Mouse (Mus musculus) cortical plate, adult 2 months (tissue): ENCODE data around the gene Fam184b. TPM values are rescaled to one million over a fixed set of nuclear protein-coding genes. Genes with fewer than 3 reads are reported as not detected.

Source experiments
- H3K27ac ChIP-seq: fragments of 200-500 bp; 2 replicates; pipeline ENCODE4 v1.5.1; 2012; ENCODE audit warnings: low read length, control low read depth, inconsistent platforms; ENCODE audit not compliant: insufficient read depth
- H3K4me1 ChIP-seq: fragments of 200-500 bp; 2 replicates; pipeline ENCODE4 v1.6.1; 2011; ENCODE audit warnings: low read length; ENCODE audit not compliant: control insufficient read depth, insufficient read depth
- H3K4me3 ChIP-seq: fragments of 200-500 bp; 2 replicates; pipeline ENCODE4 v1.5.1; 2011; ENCODE audit warnings: mild to moderate bottlenecking, low read length, control low read depth; ENCODE audit not compliant: insufficient read depth
- CTCF ChIP-seq: fragments of 200-500 bp; IDR thresholded peaks from 2 replicates; pipeline ENCODE4 v1.5.1; 2011; ENCODE audit warnings: mild to moderate bottlenecking, control low read depth, low read length; ENCODE audit not compliant: insufficient read depth; ENCODE audit errors: extremely low read depth
- POLR2A ChIP-seq: fragments of 200-500 bp; IDR thresholded peaks from 2 replicates; pipeline ENCODE4 v1.6.1; 2011; ENCODE audit warnings: mild to moderate bottlenecking, low read length, control low read depth; ENCODE audit not compliant: insufficient read depth; ENCODE audit errors: extremely low read depth
- polyA plus RNA-seq: library from polyadenylated mRNA; depleted of rRNA; stranded (reverse); fragments of >200 nt; gene quantifications from 2 replicates; pipeline ENCODE4 v1.2.3, GENCODE M21; 2012; rRNA removed

The Fam184b gene
- polyA plus RNA-seq, 1 experiment = 5.8 TPM

DNA sequence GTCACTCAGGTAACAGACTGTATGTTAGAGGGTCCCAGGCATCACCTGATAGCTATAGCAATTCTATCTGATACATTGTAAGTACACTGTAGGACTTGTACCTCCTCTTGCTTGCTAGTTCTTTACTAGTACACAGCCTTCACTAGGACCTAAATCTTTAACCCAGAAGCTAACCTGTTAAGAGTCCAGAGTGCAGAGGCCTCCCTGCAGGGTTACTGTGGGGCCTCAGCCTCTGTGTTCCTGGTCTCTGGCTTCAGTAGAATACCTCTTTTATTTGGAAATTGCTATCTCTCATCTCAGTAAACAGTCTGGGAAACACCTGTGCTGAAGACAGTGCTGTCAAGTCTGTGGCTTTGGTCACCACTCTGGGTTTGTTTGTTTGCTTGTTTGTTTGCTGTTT, 143.4 kb downstream of the Fam184b start:
- H3K4me3 ChIP-seq = no peak overlapping the region
- H3K4me1 ChIP-seq = no peaks in the 10 kb centered on the region
- TF ChIP-seq CTCF (no peak), POLR2A (no peak)
- no peak overlapping the region for H3K27ac ChIP-seq

DNA sequence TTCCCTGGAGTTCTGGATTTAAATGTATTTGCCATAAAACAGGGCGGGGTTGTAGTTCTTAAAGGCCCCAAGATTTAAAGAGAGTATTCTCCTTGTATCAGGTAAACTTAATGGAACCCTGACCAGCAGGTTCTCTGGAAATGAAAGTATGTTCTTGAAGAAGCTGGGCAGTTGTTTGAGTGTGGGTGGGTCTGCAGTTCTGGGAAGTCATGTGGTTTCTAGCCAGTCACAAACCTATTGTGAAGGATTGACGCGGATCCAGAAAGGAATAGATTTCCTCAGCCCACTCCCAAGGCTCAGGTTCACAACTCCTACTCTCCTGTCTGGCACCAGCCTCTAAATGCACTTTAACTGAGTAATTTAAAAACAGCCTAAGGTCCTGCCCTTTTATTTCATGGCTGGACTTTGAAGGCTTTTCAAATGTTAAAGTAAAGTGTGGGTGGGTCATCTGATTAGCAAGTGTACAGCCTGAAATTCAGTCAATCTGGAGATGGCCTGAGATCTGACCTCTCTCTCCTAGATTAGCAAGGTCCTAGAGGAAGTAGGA, 143.9 kb downstream of the Fam184b start:
- Histone ChIP-seq H3K4me1 (no peaks in the 10 kb centered on the region), H3K27ac (no peak overlapping the region), H3K4me3 (no peak overlapping the region)
- TF ChIP-seq CTCF = no peak
- TF ChIP-seq POLR2A = no peak

DNA sequence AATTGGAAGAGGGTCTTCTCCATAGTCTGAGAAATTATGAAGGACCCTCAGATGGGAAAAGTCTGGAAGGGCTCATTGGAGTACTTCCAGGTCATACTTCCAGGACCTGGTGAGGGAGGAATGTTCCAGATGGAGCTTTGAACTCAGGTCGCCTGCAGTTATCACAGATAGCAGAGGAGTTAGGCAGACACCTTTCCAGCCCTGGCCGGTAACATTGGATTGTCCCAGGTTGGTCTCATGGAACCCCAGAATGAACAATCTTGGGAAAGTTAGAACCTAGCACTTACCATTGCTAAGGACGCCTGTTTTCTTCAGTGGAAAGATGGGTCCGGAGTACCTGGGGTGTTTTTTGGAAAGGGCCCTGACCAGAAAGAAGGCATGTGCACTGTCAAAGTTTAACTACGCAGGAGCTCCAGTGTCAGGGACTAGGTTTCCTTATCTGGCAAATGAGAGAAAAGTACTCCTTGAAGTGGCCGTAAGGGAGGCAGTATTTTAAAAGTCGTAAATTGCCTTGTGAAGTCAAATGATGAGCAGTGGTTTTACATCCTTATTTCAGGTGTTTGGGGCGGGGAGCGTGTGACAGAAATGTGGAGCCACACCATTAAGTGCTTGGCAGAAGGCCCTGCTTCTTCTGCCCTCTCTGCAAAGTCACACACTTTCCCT, 145.2 kb downstream of the Fam184b start:
- H3K4me3 ChIP-seq = peak overlapping the region; percentile 86
- H3K27ac ChIP-seq = no peak overlapping the region
- H3K4me1 ChIP-seq = no peaks in the 10 kb centered on the region
- no peak for TF ChIP-seq POLR2A

DNA sequence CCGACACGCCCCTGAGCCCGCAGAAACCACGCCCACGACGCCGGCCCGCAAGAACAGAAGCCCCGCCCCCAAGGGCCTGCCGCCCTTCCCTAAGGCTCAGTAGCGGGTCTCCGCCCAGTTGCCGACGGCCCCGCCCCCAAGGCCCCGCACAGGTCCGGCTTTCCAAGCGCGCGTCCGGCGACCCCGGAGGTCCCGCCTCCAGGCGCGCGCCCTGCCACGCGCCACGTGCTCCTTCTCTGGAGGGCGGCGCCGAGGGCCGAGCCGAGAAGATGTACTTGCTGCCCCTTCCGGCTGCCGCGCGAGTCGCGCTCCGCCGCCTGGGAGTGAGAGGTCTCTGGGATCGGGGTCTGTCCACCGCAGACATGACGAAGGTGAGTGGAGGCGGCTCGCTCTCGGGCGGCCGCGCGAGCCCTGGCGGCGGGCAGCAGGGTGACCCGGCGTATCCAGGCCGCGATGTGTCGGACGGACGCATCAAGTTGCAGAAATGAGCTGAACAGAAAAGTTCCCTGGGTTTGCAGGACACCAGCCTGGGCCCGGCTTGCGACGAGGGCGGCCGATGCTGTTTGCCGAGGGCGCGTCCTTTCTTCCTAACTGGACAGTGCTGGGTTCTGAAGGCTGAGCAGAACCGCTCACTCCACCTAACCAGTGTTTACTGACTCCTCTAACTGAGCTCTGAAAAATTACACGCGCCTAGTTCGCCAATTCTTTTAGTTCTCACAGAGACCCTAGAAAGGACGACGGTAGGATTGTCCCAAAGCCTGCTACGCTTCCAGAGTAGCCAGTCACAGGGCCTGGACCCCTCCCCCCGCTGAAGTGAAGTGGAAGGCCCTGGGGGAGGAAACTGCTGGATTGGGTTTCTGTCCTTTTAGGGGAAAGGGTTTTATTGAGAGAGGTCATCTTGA, 146.0 kb downstream of the Fam184b start, which contains the start of gene Lap3:
Gene Lap3, plus strand, starts transcription at position 184 of the 902 bp plus-strand sequence.
- peak within 1 kb of the TSS; percentile 86 for H3K4me3 ChIP-seq

DNA sequence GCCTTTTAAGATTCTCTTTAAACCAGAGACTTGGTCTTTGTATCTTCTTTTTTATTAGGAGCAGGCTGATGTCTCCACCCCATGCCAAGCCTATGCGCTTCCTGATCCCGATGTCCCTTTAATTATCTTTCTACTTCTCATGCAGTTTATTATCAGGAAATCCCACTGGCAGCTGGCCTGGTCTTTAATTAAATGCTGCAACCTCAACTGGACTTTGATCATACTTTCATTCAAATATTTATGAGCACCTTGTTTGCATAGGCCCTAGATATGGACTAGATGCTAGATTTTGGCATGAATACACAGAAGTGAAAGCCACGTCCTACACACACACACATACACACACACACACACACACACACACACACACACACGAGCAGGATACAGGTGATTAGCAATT, 147.6 kb downstream of the Fam184b start:
- Histone ChIP-seq H3K4me3 (no peak overlapping the region), H3K4me1 (no peaks in the 10 kb centered on the region), H3K27ac (no peak overlapping the region)
- TF ChIP-seq POLR2A = no peak
- TF ChIP-seq CTCF = no peak

More for the DNA sequence above, 146.0 kb downstream of the Fam184b start, which contains the start of gene Lap3:
- H3K4me1 ChIP-seq = no peaks in the 10 kb centered on the region
- peak within 1 kb of the TSS; percentile 82 for H3K27ac ChIP-seq
- TF ChIP-seq POLR2A (peak; percentile 84), CTCF (no peak)

DNA sequence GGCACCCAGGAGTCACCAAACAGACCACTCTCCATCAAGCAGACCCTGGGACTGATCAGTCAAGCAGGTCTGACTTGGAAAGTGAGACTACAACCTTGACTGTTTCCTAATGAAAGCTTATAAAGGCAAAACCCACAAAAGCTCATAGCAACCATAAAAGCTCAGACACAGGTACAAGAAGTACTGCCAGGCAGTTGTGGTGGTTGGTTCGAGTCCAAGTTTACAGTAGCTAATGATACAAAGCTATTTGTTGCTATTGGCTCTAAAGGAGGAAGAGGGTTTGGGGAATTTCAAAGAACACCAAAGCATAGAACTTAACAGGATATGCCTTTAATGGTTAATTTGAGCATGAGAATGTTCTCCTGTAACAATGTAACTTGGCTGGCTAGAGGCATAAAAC, 155.8 kb downstream of the Fam184b start:
- no peak overlapping the region for H3K27ac ChIP-seq
- H3K4me3 ChIP-seq = no peak overlapping the region
- TF ChIP-seq CTCF (no peak), POLR2A (no peak)
- H3K4me1 ChIP-seq = no peaks in the 10 kb centered on the region

DNA sequence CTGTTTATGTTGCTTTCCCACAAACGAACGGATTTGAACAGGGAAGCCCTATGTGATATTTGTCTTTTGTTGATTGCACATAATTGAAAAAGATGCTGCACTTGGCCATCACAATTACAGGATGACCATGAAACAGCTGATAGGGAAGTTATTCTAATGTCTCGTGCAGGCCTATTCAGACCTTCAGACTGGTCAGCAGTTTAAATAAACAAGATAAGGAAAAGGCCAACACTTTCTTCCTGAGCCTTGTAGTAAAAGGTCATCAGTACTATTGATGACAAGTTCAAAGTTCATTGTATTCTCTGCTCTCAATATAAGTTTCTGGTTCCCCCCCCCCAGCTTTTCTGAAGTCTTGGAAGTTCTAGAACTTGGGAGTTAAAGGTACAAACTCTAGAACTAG, 156.8 kb downstream of the Fam184b start:
- no peak overlapping the region for H3K4me3 ChIP-seq
- H3K4me1 ChIP-seq = no peaks in the 10 kb centered on the region
- TF ChIP-seq POLR2A = no peak
- no peak for TF ChIP-seq CTCF
- H3K27ac ChIP-seq = no peak overlapping the region

DNA sequence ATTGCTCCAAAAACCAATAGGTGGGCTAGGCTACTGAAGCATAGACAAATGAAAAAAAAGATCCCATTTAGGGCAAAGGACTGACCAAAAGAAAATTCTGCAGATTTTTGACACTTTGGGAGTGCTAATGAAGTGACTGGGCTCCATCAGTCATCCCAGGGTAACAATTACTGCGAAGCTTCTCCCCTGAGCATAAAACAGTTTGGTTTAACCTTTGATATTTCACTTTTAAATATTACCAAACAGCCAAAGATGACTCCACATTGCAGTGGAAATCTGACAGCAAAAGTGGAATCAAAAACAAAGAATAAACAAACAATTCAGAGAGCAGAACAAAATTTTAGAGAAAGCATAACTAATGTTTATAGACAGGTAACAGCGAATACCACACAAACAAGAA, 158.3 kb downstream of the Fam184b start:
- 0 out of 2 replicates have a peak, but pooled peaks cover 3% of the 10 kb centered on the region for H3K4me1 ChIP-seq
- TF ChIP-seq POLR2A (no peak), CTCF (no peak)
- no peak overlapping the region for H3K27ac ChIP-seq
- no peak overlapping the region for H3K4me3 ChIP-seq

DNA sequence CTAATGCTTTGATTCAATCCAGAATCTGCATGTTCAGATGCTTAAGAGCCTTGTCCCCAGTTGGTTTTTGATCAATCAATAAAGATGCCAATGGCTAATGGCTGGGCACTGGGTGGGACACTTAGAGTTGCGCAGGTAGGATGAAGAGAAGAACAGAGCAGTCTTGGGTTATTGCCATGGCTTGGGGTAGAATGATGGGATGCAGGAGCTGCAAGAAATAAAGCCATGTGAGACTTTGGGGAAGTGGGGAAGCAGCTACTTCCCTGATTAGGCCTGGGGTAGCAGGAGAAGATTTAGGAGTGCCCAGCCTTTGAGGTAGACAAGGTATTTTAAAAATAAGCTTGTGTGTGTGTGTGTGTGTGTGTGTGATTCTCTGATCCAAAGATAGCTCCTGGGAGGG, 159.3 kb downstream of the Fam184b start:
- H3K4me1 ChIP-seq = 0 out of 2 replicates have a peak, but pooled peaks cover 3% of the 10 kb centered on the region
- H3K4me3 ChIP-seq = no peak overlapping the region
- TF ChIP-seq CTCF (no peak), POLR2A (no peak)
- H3K27ac ChIP-seq = no peak overlapping the region

Other genes with a start within 250 kb of the Fam184b start
- gene Qdpr, start 189.4 kb downstream of the Fam184b start, polyA plus RNA-seq = 304 and 318 TPM in 2 replicates
- gene Clrn2, start 185.9 kb downstream of the Fam184b start, polyA plus RNA-seq = 0.25 and 0.52 TPM in 2 replicates
- 50.7 and 57.8 TPM in 2 replicates for gene Lap3, start 146.2 kb downstream of the Fam184b start, polyA plus RNA-seq
- gene Med28, start 119.4 kb downstream of the Fam184b start, polyA plus RNA-seq = 128 and 130 TPM in 2 replicates
- 0.25 and 0.33 TPM in 2 replicates for gene Ncapg, start 30.3 kb upstream of the Fam184b start, polyA plus RNA-seq
- 9.5 and 9.9 TPM in 2 replicates for gene Lcorl, start 218.0 kb upstream of the Fam184b start, polyA plus RNA-seq